Mouse (Mus musculus) heart, embryonic 15.5 days (tissue): ENCODE measurements around the gene Hist1h2bj. TPM values are rescaled to one million over a fixed set of nuclear protein-coding genes. Genes with fewer than 3 reads are reported as not detected.
"Not testable (repeated sequence)": the region's sequence is repeated elsewhere in the genome, so short reads cannot be mapped to it uniquely, and the experiment has no call there.

Experiments used
- ATAC-seq: fragments of 200-750 bp; cut with Nextera tagmentation; replicated peaks from 2 replicates; pipeline ENCODE4 v1.8.0; 2017; ENCODE audit warnings: low read depth, moderate TSS enrichment; ENCODE audit not compliant: insufficient number of reproducible peaks, insufficient read depth, low FRiP score
- H3K27ac ChIP-seq: fragments of 300-500 bp; sonication (generic); 2 replicates; pipeline ENCODE4 v1.5.1; 2015; ENCODE audit warnings: mild to moderate bottlenecking, inconsistent platforms
- H3K27me3 ChIP-seq: fragments of 300-500 bp; sonication (generic); 2 replicates; pipeline ENCODE4 v1.6.1; 2015; ENCODE audit warnings: inconsistent platforms
- H3K36me3 ChIP-seq: fragments of 300-500 bp; sonication (generic); 2 replicates; pipeline ENCODE4 v1.6.1; 2015; ENCODE audit warnings: mild to moderate bottlenecking, inconsistent platforms
- H3K4me1 ChIP-seq: fragments of 300-500 bp; sonication (generic); replicated peaks from 2 replicates; pipeline ENCODE4 v1.6.1; 2015; ENCODE audit warnings: inconsistent platforms
- H3K4me2 ChIP-seq: fragments of 300-500 bp; sonication (generic); 2 replicates; pipeline ENCODE4 v1.6.1; 2015; ENCODE audit warnings: inconsistent platforms, mild to moderate bottlenecking, moderate library complexity
- H3K4me3 ChIP-seq: fragments of 300-500 bp; sonication (generic); 2 replicates; pipeline ENCODE4 v1.5.1; 2015; ENCODE audit warnings: mild to moderate bottlenecking, inconsistent platforms
- H3K9ac ChIP-seq: fragments of 300-500 bp; sonication (generic); 2 replicates; pipeline ENCODE4 v1.6.1; 2015; ENCODE audit warnings: mild to moderate bottlenecking, inconsistent platforms
- H3K9me3 ChIP-seq: fragments of 300-500 bp; sonication (generic); replicated peaks from 2 replicates; pipeline ENCODE4 v1.6.1; 2016; ENCODE audit warnings: inconsistent platforms
- WGBS: fragments of 180-500 bp; shearing (Covaris S2); methylation state at CpG from one replicate; pipeline ENCODE4 v1.1.7; 2015; ENCODE audit warnings: mixed read lengths; 5-methylcytosine and 5-hydroxymethylcytosine counted together
- polyA plus RNA-seq: library from polyadenylated mRNA; unstranded; fragments of >200 nt; fragmentation: Nextera tagmentation; extraction: Ambion mirVana; gene quantifications from 2 replicates; pipeline ENCODE4 v1.2.1, GENCODE M21; 2015

The Hist1h2bj gene
- polyA plus RNA-seq, 1 experiment from 2014 or later: 2.8 TPM

- H3K4me1 ChIP-seq: peaks cover 18% of the 10 kb centered on the region
- no peaks in the 10 kb centered on the region for H3K27me3 ChIP-seq
- peak overlapping the region; percentile 52 for H3K4me3 ChIP-seq
- no peaks in the 10 kb centered on the region for H3K36me3 ChIP-seq
- no peaks in the 10 kb centered on the region for H3K9me3 ChIP-seq
- no peak overlapping the region for H3K27ac ChIP-seq
- WGBS: 50% methylated on average over 5 of the region's 5 CpGs
- peak overlapping the region; percentile 71 for H3K4me2 ChIP-seq
- no peak overlapping the region for H3K9ac ChIP-seq
- ATAC-seq: no peak
These were observed 9.1 kb upstream of the Hist1h2bj start for GRCm38 (mm10) chr13:22033741-22034442.

- H3K4me2 ChIP-seq: peak overlapping the region; percentile 71
- H3K4me3 ChIP-seq: peak overlapping the region; percentile 52
- peak overlapping the region; percentile 78 for H3K27ac ChIP-seq
- no peaks in the 10 kb centered on the region for H3K27me3 ChIP-seq
- under 1% methylated on average over 14 of the region's 14 CpGs for WGBS
- no peak for ATAC-seq
- H3K9me3 ChIP-seq: no peaks in the 10 kb centered on the region
- no peaks in the 10 kb centered on the region for H3K36me3 ChIP-seq
- peak overlapping the region; percentile 38 for H3K9ac ChIP-seq
- H3K4me1 ChIP-seq: peaks cover 12% of the 10 kb centered on the region
These were observed 8.4 kb upstream of the Hist1h2bj start for GRCm38 (mm10) chr13:22034443-22035266.

- not testable (repeated sequence) for H3K9me3 ChIP-seq
- WGBS: under 1% methylated on average over 28 of the region's 69 CpGs
- peak within 1 kb of the TSS; percentile 71 for H3K4me2 ChIP-seq
These were observed 7.5 kb upstream of the Hist1h2bj start, which contains the start of the genes Hist1h2ah and Hist1h2bk for GRCm38 (mm10) chr13:22035267-22036148. Gene Hist1h2ah (minus strand): TSS chr13:22035568. Gene Hist1h2bk (plus strand): TSS chr13:22035870.

GRCm38 (mm10) chr13:22036149-22036956 is 6.7 kb upstream of the Hist1h2bj start:
- H3K9ac ChIP-seq: peak overlapping the region; percentile 45
- peak; percentile 27; the same call in 1 of the 2 replicates for ATAC-seq
- no peaks in the 10 kb centered on the region for H3K36me3 ChIP-seq
- peaks cover 22% of the 10 kb centered on the region for H3K4me1 ChIP-seq
- H3K27me3 ChIP-seq: no peaks in the 10 kb centered on the region
- H3K4me3 ChIP-seq: peak overlapping the region; percentile 52
- WGBS: 3% methylated on average over 22 of the region's 23 CpGs
- peak overlapping the region; percentile 77 for H3K27ac ChIP-seq
- peak overlapping the region; percentile 71 for H3K4me2 ChIP-seq
- no peaks in the 10 kb centered on the region for H3K9me3 ChIP-seq

More at GRCm38 (mm10) chr13:22035267-22036148, 7.5 kb upstream of the Hist1h2bj start, which contains the start of the genes Hist1h2ah and Hist1h2bk:
- not testable (repeated sequence) for H3K27me3 ChIP-seq, H3K36me3 ChIP-seq
- ATAC-seq: peak; percentile 96
- Histone ChIP-seq H3K4me3 (peak within 1 kb of the TSS; percentile 52), H3K9ac (peak within 1 kb of the TSS; percentile 45), H3K27ac (peak within 1 kb of the TSS; percentile 78), H3K4me1 (peaks cover 18% of the 10 kb centered on the region)

- H3K9me3 ChIP-seq: no peaks in the 10 kb centered on the region
- WGBS: 73% methylated on average over 3 of the region's 3 CpGs
- H3K4me3 ChIP-seq: peak overlapping the region; percentile 52; the same call in 1 of the 2 replicates
- peak overlapping the region; percentile 77 for H3K27ac ChIP-seq
- no peaks in the 10 kb centered on the region for H3K27me3 ChIP-seq
- no peak for ATAC-seq
- peak overlapping the region; percentile 71; the same call in 1 of the 2 replicates for H3K4me2 ChIP-seq
- no peaks in the 10 kb centered on the region for H3K36me3 ChIP-seq
- H3K4me1 ChIP-seq: peaks cover 27% of the 10 kb centered on the region
- H3K9ac ChIP-seq: peak overlapping the region; percentile 45
These were observed 6.0 kb upstream of the Hist1h2bj start for GRCm38 (mm10) chr13:22036986-22037385.

- Histone ChIP-seq H3K9ac (no peak overlapping the region), H3K4me1 (peaks cover 30% of the 10 kb centered on the region), H3K27ac (0 out of 2 replicates have a peak overlapping the region, but pooled peaks have one; percentile 77)
These were observed 5.6 kb upstream of the Hist1h2bj start for GRCm38 (mm10) chr13:22037415-22037814.

GRCm38 (mm10) chr13:22039364-22039763 is 3.6 kb upstream of the Hist1h2bj start:
- Histone ChIP-seq H3K36me3 (no peaks in the 10 kb centered on the region), H3K4me1 (peaks cover 36% of the 10 kb centered on the region), H3K9me3 (no peaks in the 10 kb centered on the region), H3K4me2 (no peak overlapping the region), H3K27ac (no peak overlapping the region), H3K9ac (no peak overlapping the region), H3K27me3 (no peaks in the 10 kb centered on the region), H3K4me3 (no peak overlapping the region)
- no peak for ATAC-seq
- 67% methylated on average over 5 of the region's 5 CpGs for WGBS

More at GRCm38 (mm10) chr13:22037415-22037814, 5.6 kb upstream of the Hist1h2bj start:
- Histone ChIP-seq H3K27me3 (no peaks in the 10 kb centered on the region), H3K36me3 (no peaks in the 10 kb centered on the region), H3K4me3 (no peak overlapping the region), H3K4me2 (no peak overlapping the region), H3K9me3 (no peaks in the 10 kb centered on the region)
- WGBS: 68% methylated on average over 2 of the region's 2 CpGs
- ATAC-seq: no peak

- Histone ChIP-seq H3K27me3 (no peaks in the 10 kb centered on the region), H3K27ac (peak overlapping the region; percentile 83), H3K9ac (peak overlapping the region; percentile 51; the same call in 1 of the 2 replicates), H3K4me3 (peak overlapping the region; percentile 50), H3K4me1 (peaks cover 32% of the 10 kb centered on the region), H3K4me2 (peak overlapping the region; percentile 69), H3K36me3 (no peaks in the 10 kb centered on the region), H3K9me3 (no peaks in the 10 kb centered on the region)
- 12% methylated on average over 2 of the region's 2 CpGs for WGBS
- ATAC-seq: no peak
These were observed 3.0 kb upstream of the Hist1h2bj start for GRCm38 (mm10) chr13:22039951-22040463.

- ATAC-seq: no peak
- Histone ChIP-seq H3K27me3 (no peaks in the 10 kb centered on the region), H3K4me1 (peaks cover 32% of the 10 kb centered on the region), H3K4me2 (peak overlapping the region; percentile 69), H3K9ac (peak overlapping the region; percentile 51), H3K27ac (peak overlapping the region; percentile 83), H3K9me3 (no peaks in the 10 kb centered on the region), H3K36me3 (no peaks in the 10 kb centered on the region), H3K4me3 (peak overlapping the region; percentile 50)
- under 1% methylated on average over 24 of the region's 24 CpGs for WGBS
These were observed 2.4 kb upstream of the Hist1h2bj start for GRCm38 (mm10) chr13:22040464-22041141.
